Mouse (Mus musculus) erythroblast, embryonic 14.5 days (primary cell): ENCODE data around the gene Tsg101.

Source experiments
- GATA1 ChIP-seq: IDR thresholded peaks from 2 replicates; pipeline ENCODE4 v1.6.1; 2012; ENCODE audit warnings: low read length, inconsistent platforms, mixed read lengths
- TAL1 ChIP-seq: IDR thresholded peaks from 3 replicates; pipeline ENCODE4 v1.6.1; 2012; ENCODE audit warnings: low read length, inconsistent platforms, mixed read lengths

DNA sequence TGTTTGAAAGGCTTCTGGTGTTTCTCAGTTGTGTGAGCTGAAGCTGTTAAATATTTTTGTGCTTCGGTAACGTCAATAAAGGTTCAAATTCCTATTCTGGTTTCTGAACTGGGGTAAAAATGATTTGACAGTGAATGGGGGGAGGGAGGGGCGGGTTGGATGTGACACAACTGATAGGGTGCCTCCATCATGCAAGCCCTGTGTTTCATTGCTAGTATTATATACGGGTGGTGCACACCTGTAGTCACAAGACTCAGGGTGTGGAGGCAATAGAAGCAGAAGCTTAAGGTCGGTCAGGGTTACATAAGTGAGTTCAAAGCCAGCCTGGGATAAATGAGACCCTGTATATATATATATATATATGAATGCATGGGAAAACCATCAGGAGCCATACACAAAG lies 79.9 kb downstream of the Tsg101 start:
- TF ChIP-seq TAL1, result no peak
- no peak for TF ChIP-seq GATA1
